Mouse (Mus musculus) brain, embryonic 18.5 days (tissue): Measurements from ENCODE around the gene Gm20431.

Source experiments
- DNase-seq: peaks from one replicate; pipeline ENCODE4 v3.0.0-alpha.2; 2012; ENCODE audit warnings: low read depth, low spot score

The Gm20431 gene

GRCm38 (mm10) chr2:167689501-167690218 lies 28.4 kb upstream of the Gm20431 start, which contains the start of gene Tmem189:
Gene Tmem189, minus strand, starts transcription at chr2:167689822.
- no peak for DNase-seq

GRCm38 (mm10) chr2:167688498-167689451 lies 27.5 kb upstream of the Gm20431 start, which contains the start of gene Cebpb:
Gene Cebpb, plus strand, starts transcription at chr2:167688915.
- no peak for DNase-seq

GRCm38 (mm10) chr2:167688126-167688497 lies 26.8 kb upstream of the Gm20431 start:
- DNase-seq, result no peak

GRCm38 (mm10) chr2:167687651-167688101 lies 26.4 kb upstream of the Gm20431 start:
- DNase-seq, result no peak

GRCm38 (mm10) chr2:167687250-167687586 lies 25.9 kb upstream of the Gm20431 start:
- no peak for DNase-seq

GRCm38 (mm10) chr2:167686382-167687249 lies 25.3 kb upstream of the Gm20431 start:
- no peak for DNase-seq

- no peak for DNase-seq
Measured at GRCm38 (mm10) chr2:167685865-167686264, 24.6 kb upstream of the Gm20431 start.

GRCm38 (mm10) chr2:167685137-167685536 lies 23.8 kb upstream of the Gm20431 start:
- DNase-seq, result peak; percentile 63

- no peak for DNase-seq
Measured at GRCm38 (mm10) chr2:167683721-167684120, 22.4 kb upstream of the Gm20431 start.

GRCm38 (mm10) chr2:167680657-167681056 lies 19.4 kb upstream of the Gm20431 start:
- DNase-seq, result no peak

GRCm38 (mm10) chr2:167679902-167680430 lies 18.7 kb upstream of the Gm20431 start:
- DNase-seq, result no peak

GRCm38 (mm10) chr2:167678600-167678999 lies 17.3 kb upstream of the Gm20431 start:
- DNase-seq, result no peak

- no peak for DNase-seq
Measured at GRCm38 (mm10) chr2:167675120-167675909, 14.0 kb upstream of the Gm20431 start.

- no peak for DNase-seq
Measured at GRCm38 (mm10) chr2:167672212-167672685, 11.0 kb upstream of the Gm20431 start.

- DNase-seq, result no peak
Measured at GRCm38 (mm10) chr2:167671101-167671633, 9.9 kb upstream of the Gm20431 start.

- no peak for DNase-seq
Measured at GRCm38 (mm10) chr2:167669398-167669797, 8.1 kb upstream of the Gm20431 start.

- DNase-seq, result no peak
Measured at GRCm38 (mm10) chr2:167668426-167668825, 7.1 kb upstream of the Gm20431 start.

- no peak for DNase-seq
Measured at GRCm38 (mm10) chr2:167665972-167666713, 4.8 kb upstream of the Gm20431 start.

GRCm38 (mm10) chr2:167662713-167663112 lies 1.4 kb upstream of the Gm20431 start:
- no peak for DNase-seq
